Mouse (Mus musculus) liver, embryonic 14.5 days (tissue): ENCODE measurements around the gene Ghr. TPM values are rescaled to one million over a fixed set of nuclear protein-coding genes. Genes with fewer than 3 reads are reported as not detected.

ENCODE experiments used
- ATAC-seq: fragments of 200-750 bp; cut with Nextera tagmentation; 2 replicates; pipeline ENCODE4 v1.8.0; 2017; ENCODE audit warnings: moderate number of reproducible peaks, mild to moderate bottlenecking, moderate library complexity; ENCODE audit not compliant: insufficient read depth
- DNase-seq, 3 experiments: peaks; one replicate each; pipeline ENCODE4 v3.0.0-alpha.2; 2012 to 2013; ENCODE audit warnings: low read depth in 3 of 3, low spot score in 3 of 3
- H3K27ac ChIP-seq: fragments of 300-500 bp; sonication (generic); 2 replicates; pipeline ENCODE4 v1.5.1; 2014; ENCODE audit warnings: moderate library complexity, mild to moderate bottlenecking, control low read depth, inconsistent platforms
- H3K27me3 ChIP-seq: fragments of 300-500 bp; sonication (generic); 2 replicates; pipeline ENCODE4 v1.6.1; 2014; ENCODE audit warnings: mild to moderate bottlenecking, low read length, moderate library complexity; ENCODE audit not compliant: control insufficient read depth, insufficient read depth
- H3K36me3 ChIP-seq: fragments of 300-500 bp; sonication (generic); replicated peaks from 2 replicates; pipeline ENCODE4 v1.6.1; 2014; ENCODE audit warnings: low read depth; ENCODE audit not compliant: control insufficient read depth, insufficient read depth
- H3K4me1 ChIP-seq, 2 experiments: fragments of 200-500 bp in 1 of 2; fragments of 300-500 bp in 1 of 2; sonication (generic) in 1 of 2; replicated peaks; 2 replicates each; pipeline ENCODE4 v1.6.1; 2012 to 2014; ENCODE audit warnings: antibody characterized with exemption in 1 of 2, inconsistent platforms in 1 of 2, low read length in 1 of 2; ENCODE audit not compliant: control insufficient read depth in 2 of 2, insufficient read depth in 2 of 2
- H3K4me2 ChIP-seq: fragments of 300-500 bp; sonication (generic); 2 replicates; pipeline ENCODE4 v1.6.1; 2014; ENCODE audit warnings: low read depth, mild to moderate bottlenecking, control low read depth, moderate library complexity
- H3K4me3 ChIP-seq, 2 experiments: fragments of 200-500 bp in 1 of 2; fragments of 300-500 bp in 1 of 2; sonication (generic) in 1 of 2; 2 replicates each; pipeline ENCODE4 v1.5.1; 2012 to 2014; ENCODE audit warnings: low read depth in 2 of 2, low read length in 2 of 2, mild to moderate bottlenecking in 2 of 2, control low read depth in 1 of 2, inconsistent platforms in 1 of 2, moderate library complexity in 1 of 2; ENCODE audit not compliant: insufficient read depth in 1 of 2
- H3K9ac ChIP-seq: fragments of 300-500 bp; sonication (generic); replicated peaks from 2 replicates; pipeline ENCODE4 v1.6.1; 2014; ENCODE audit warnings: mild to moderate bottlenecking, control low read depth, moderate library complexity
- H3K9me3 ChIP-seq: fragments of 300-500 bp; sonication (generic); 2 replicates; pipeline ENCODE4 v1.6.1; 2016; ENCODE audit warnings: low read length, mixed read lengths; ENCODE audit not compliant: control insufficient read depth
- CTCF ChIP-seq: IDR thresholded peaks from 2 replicates; pipeline ENCODE4 v1.5.1; 2016; ENCODE audit warnings: antibody characterized with exemption, low read depth, control low read depth
- EP300 ChIP-seq: IDR thresholded peaks from 2 replicates; pipeline ENCODE4 v1.6.1; 2016; ENCODE audit warnings: antibody characterized with exemption, low read depth
- WGBS: fragments of 180-500 bp; shearing (Covaris S2); extraction: QIAGEN DNeasy Blood & Tissue Kit; methylation state at CpG from one replicate; pipeline ENCODE4 v1.1.7; 2014; ENCODE audit not compliant: insufficient replicate concordance; 5-methylcytosine and 5-hydroxymethylcytosine counted together
- polyA plus RNA-seq, 2 experiments: library from polyadenylated mRNA; depleted of rRNA in 1 of 2; stranded (reverse) in 1 of 2; unstranded in 1 of 2; fragments of >200 nt; fragmentation: Nextera tagmentation in 1 of 2; extraction: Ambion mirVana in 1 of 2; gene quantifications; 2 replicates each; pipeline versions ENCODE4 v1.2.1 to v1.2.3; 2012 to 2014

Gene Ghr
- polyA plus RNA-seq, 2 experiments = 6.9 to 18.3 TPM

DNA sequence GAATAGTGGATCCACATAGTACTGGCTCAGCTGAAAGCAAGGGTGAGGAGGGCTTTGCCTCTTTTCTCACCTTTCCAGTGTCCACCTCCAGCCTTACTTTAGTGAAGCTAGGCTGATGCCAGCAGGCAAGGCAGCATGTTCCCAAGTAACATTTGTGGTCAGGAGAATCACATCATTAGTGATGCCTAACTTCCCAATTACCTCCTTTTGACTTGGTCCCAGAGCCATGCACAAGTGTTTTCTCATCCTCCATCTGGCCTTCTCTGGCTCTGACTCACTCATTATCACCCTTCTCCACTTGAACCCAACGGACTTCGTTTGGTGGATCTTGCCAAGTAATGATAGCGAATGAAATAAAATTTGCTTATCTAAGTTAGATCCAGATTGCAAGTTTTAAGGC, 148.8 kb downstream of the Ghr start:
- H3K4me1 ChIP-seq = no peaks in the 10 kb centered on the region
- H3K27ac ChIP-seq = no peak overlapping the region
- no peak overlapping the region for H3K9ac ChIP-seq
- ATAC-seq (no peak), DNase-seq (no peak)
- H3K4me2 ChIP-seq = no peak overlapping the region
- TF ChIP-seq CTCF (no peak), EP300 (no peak)
- no peak overlapping the region for H3K4me3 ChIP-seq
- no peaks in the 10 kb centered on the region for H3K27me3 ChIP-seq
- H3K9me3 ChIP-seq = no peaks in the 10 kb centered on the region
- no peaks in the 10 kb centered on the region for H3K36me3 ChIP-seq
- WGBS = 56% methylated on average over 3 of the region's 3 CpGs

DNA sequence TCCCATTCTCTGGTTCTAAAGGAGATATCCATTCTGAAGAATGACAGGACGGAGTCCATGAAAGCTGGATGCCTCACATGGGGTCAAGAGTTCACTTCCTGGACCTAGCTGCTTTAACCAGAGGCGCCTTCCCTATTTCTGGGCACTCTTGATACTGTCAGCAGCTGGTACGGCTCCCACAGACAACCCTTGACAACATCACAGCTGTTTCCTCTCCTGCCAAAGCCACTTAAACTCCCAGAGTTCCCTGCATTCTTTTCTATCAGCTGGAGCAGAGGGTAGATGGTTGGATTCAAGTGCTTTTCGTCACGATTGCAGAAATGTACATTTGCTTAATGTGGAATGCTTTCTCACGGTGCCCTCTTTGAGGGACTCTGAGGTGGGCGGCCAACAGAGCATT, 150.0 kb downstream of the Ghr start:
- TF ChIP-seq CTCF = no peak
- TF ChIP-seq EP300 = no peak
- WGBS = 23% methylated on average over 7 of the region's 7 CpGs
- Histone ChIP-seq H3K27ac (no peak overlapping the region), H3K9ac (no peak overlapping the region), H3K27me3 (no peaks in the 10 kb centered on the region), H3K36me3 (no peaks in the 10 kb centered on the region), H3K4me2 (no peak overlapping the region), H3K4me3 (no peak overlapping the region), H3K4me1 (no peaks in the 10 kb centered on the region), H3K9me3 (no peaks in the 10 kb centered on the region)
- DNase-seq (no peak), ATAC-seq (no peak)

DNA sequence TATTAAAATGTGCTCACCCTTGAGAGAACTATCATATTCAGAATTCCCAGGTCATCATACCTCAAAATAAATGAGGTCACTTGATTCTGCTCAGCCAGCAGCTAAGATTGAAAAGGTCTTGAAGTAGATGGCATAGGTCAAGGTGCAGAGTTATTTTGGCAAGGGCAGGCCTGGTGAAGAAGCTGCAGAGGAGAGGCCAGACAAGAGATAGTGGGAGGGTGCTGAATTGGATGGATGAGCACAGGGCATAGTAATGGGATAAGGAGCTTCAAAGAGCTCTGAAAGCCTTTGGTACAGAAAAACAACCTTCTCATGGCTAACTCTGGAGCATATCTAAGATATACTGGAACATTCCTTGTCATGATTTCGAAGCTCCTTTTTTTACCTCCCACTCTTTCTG, 150.5 kb downstream of the Ghr start:
- H3K27me3 ChIP-seq = no peaks in the 10 kb centered on the region
- no peaks in the 10 kb centered on the region for H3K36me3 ChIP-seq
- ATAC-seq (no peak), DNase-seq (no peak)
- 36% methylated on average over 1 of the region's 1 CpGs for WGBS
- no peak overlapping the region for H3K9ac ChIP-seq
- TF ChIP-seq EP300 (no peak), CTCF (no peak)
- no peaks in the 10 kb centered on the region for H3K4me1 ChIP-seq
- no peak overlapping the region for H3K4me2 ChIP-seq
- no peaks in the 10 kb centered on the region for H3K9me3 ChIP-seq
- no peak overlapping the region for H3K27ac ChIP-seq
- H3K4me3 ChIP-seq = no peak overlapping the region

DNA sequence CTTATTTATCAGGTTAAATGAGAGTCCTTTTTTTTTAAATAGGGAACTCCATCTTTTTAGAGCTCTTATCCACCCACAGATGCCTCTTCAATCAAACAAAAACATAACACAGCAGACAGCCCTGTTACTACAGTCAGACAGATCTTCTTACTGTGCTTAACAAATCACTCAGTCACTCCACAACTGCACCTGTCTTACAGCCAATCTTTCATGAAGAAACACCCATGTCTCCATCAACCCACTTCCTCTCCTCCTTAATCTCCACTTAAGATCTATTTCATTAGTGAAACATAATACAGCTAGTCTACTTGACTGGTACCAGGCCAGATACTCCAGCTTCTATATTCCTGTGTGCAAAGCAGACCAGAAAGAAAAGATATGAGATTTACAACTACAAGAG, 153.9 kb downstream of the Ghr start:
- Histone ChIP-seq H3K36me3 (no peaks in the 10 kb centered on the region), H3K9ac (no peak overlapping the region), H3K27ac (no peak overlapping the region), H3K27me3 (no peaks in the 10 kb centered on the region), H3K4me3 (no peak overlapping the region), H3K9me3 (no peaks in the 10 kb centered on the region), H3K4me2 (no peak overlapping the region), H3K4me1 (no peaks in the 10 kb centered on the region)
- TF ChIP-seq CTCF (no peak), EP300 (no peak)
- ATAC-seq (no peak), DNase-seq (no peak)

DNA sequence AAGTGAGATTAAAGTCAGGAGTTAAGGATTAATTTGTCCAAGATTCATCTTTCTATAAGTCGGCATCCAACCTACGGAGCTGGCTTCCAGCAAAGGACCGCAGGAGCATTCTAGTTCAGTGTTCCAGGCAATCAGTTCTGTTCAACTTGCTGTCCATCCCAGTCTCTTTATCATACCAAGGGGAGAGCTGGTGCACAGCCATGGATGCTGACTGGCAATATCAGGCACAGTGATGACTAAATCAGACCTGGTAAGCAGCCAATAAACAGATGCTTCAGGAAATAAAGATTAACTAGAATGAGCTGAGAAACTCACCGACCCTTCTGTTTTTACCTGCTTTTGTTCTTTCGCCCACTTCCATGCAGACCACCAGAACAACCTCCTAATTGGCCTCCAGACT, 154.3 kb downstream of the Ghr start:
- Histone ChIP-seq H3K4me1 (no peaks in the 10 kb centered on the region), H3K27me3 (no peaks in the 10 kb centered on the region), H3K36me3 (no peaks in the 10 kb centered on the region), H3K27ac (no peak overlapping the region), H3K4me3 (no peak overlapping the region), H3K4me2 (no peak overlapping the region), H3K9me3 (no peaks in the 10 kb centered on the region), H3K9ac (no peak overlapping the region)
- DNase-seq (no peak), ATAC-seq (no peak)
- TF ChIP-seq EP300 (no peak), CTCF (no peak)
- 61% methylated on average over 5 of the region's 5 CpGs for WGBS

DNA sequence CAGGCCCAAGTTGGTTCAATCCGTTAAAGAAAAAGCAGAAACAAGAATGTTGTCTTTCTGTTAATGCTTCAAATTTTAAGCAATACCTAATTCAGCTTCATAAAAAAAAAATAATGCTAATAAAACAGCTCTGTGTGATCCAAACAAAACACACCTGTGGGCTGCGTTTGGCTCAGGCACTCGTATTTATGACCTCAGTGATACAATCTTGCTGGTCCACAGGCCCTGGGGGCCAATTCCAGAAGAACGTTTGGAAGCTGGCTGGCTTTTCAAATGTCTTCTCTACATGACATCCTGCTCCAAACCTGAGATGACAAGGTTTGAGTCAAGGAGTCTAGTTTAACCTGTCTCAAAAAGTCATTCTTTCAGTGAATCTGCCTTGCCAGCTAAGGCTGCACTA, 156.9 kb downstream of the Ghr start:
- TF ChIP-seq EP300 (no peak), CTCF (no peak)

More for the DNA sequence above, 156.9 kb downstream of the Ghr start:
- no peak for DNase-seq
- Histone ChIP-seq H3K9me3 (no peaks in the 10 kb centered on the region), H3K4me3 (no peak overlapping the region), H3K27me3 (no peaks in the 10 kb centered on the region), H3K36me3 (no peaks in the 10 kb centered on the region), H3K27ac (no peak overlapping the region), H3K4me2 (no peak overlapping the region), H3K4me1 (no peaks in the 10 kb centered on the region), H3K9ac (no peak overlapping the region)
- WGBS = 39% methylated on average over 4 of the region's 4 CpGs
- no peak for ATAC-seq
